Mouse (Mus musculus): ENCODE results near the gene Olfr1420.

DNA sequence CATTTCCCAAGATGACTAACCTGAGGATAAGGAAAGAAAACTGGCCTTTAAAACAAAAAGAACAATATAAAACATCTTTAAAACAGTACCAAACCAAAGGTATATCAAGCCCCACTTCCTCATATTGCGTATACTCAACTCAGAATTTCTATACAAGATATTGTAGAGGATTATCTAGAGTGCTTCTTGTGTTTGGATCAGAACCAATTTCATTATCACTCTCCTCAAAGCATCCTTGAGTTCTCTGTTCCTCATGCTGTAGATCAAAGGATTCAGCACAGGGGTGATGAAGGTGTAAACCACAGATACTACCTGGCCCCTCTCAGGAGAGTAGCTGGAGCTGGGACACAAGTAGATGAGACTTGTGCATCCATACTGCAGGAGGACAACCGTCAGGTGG lies 31.5 kb upstream of the Olfr1420 start:
- TF ChIP-seq CTCF (conservative IDR thresholded peaks at IDR 0.05 in 1 of 2, IDR thresholded peaks at IDR 0.05 in 1 of 2; ENCODE audit: low read depth in 2 of 2, low read length in 2 of 2), result no peak
- TF ChIP-seq EP300 (IDR thresholded peaks at IDR 0.05; ENCODE audit: low read length), result no peak
- TF ChIP-seq CHD1 (IDR thresholded peaks at IDR 0.05; ENCODE audit: low read depth, low read length), result no peak
- TF ChIP-seq TCF12 (IDR thresholded peaks at IDR 0.05; ENCODE audit: low read depth, low read length), result no peak
- TF ChIP-seq POLR2A (IDR thresholded peaks at IDR 0.05; ENCODE audit: low read depth, low read length), result no peak
- TF ChIP-seq MAX (IDR thresholded peaks at IDR 0.05; ENCODE audit: low read length), result no peak
- no peak for TF ChIP-seq CHD2 (IDR thresholded peaks at IDR 0.05; ENCODE audit: low read length)
- TF ChIP-seq ELF1 (IDR thresholded peaks at IDR 0.05; ENCODE audit: low read depth, low read length), result no peak
- no peak for TF ChIP-seq NELFE (IDR thresholded peaks at IDR 0.05; ENCODE audit: low read depth, low read length)

All from CH12.LX (cell line).